Mouse (Mus musculus): ENCODE measurements around the gene Ptger1. TPM values are rescaled to one million over a fixed set of nuclear protein-coding genes. Genes with fewer than 3 reads are reported as not detected.

The Ptger1 gene
- polyA plus RNA-seq, 1 experiment from 2014 or later: 1.2 TPM

GRCm38 (mm10) chr8:83679866-83680265 is 13.4 kb downstream of the Ptger1 start:
- H3K9ac ChIP-seq (ENCODE audit: low read depth, low read length): no peak overlapping the region
- H3K4me3 ChIP-seq (ENCODE audit: low read depth, low read length): no peak overlapping the region
- DNase-seq (ENCODE audit: low spot score) (no peak), ATAC-seq (ENCODE audit: low read depth) (no peak)
- H3K4me1 ChIP-seq (ENCODE audit: control insufficient read depth, insufficient read depth, low read length): peaks cover 18% of the 10 kb centered on the region
- H3K27me3 ChIP-seq (replicated peaks; ENCODE audit: control insufficient read depth, insufficient read depth, low read length): no peaks in the 10 kb centered on the region
- WGBS: 88% methylated on average over 12 of the region's 12 CpGs
- no peak overlapping the region for H3K27ac ChIP-seq (replicated peaks; ENCODE audit: low read depth, low read length)
- no peak overlapping the region for H3K4me2 ChIP-seq (ENCODE audit: low read depth, low read length)
- no peaks in the 10 kb centered on the region for H3K9me3 ChIP-seq (ENCODE audit: control insufficient read depth, low read length)
- H3K36me3 ChIP-seq (ENCODE audit: control insufficient read depth, insufficient read depth, low read length): peaks cover 82% of the 10 kb centered on the region

DNA sequence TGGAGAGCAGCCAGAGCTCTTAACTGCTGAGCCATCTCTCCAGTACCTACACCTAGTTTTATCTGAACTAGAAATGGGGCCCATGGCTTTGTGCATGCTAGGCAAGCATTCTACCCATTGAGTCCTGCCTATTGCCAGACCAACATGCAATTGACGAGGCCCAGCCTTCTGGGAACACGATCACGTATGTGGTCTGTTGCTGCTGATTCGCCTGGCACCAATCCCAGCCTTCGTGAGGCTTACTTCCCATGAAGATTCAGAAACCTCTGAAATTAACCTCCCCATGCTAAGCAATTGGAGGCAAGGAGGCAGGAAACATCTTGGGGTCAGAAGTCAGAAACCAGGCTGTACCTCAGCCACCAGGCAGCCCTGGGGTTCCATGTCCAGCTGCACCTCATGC is 14.1 kb downstream of the Ptger1 start:
- Histone ChIP-seq H3K36me3 (ENCODE audit: control insufficient read depth, insufficient read depth, low read length) (peaks cover 87% of the 10 kb centered on the region), H3K27me3 (replicated peaks; ENCODE audit: control insufficient read depth, insufficient read depth, low read length) (no peaks in the 10 kb centered on the region), H3K4me3 (ENCODE audit: low read depth, low read length) (no peak overlapping the region), H3K4me1 (ENCODE audit: control insufficient read depth, insufficient read depth, low read length) (peaks cover 18% of the 10 kb centered on the region), H3K9me3 (ENCODE audit: control insufficient read depth, low read length) (no peaks in the 10 kb centered on the region), H3K27ac (replicated peaks; ENCODE audit: low read depth, low read length) (peak overlapping the region; percentile 78), H3K9ac (ENCODE audit: low read depth, low read length) (no peak overlapping the region), H3K4me2 (ENCODE audit: low read depth, low read length) (no peak overlapping the region)
- WGBS: 41% methylated on average over 5 of the region's 5 CpGs
- DNase-seq (ENCODE audit: low spot score): peak; percentile 84
- ATAC-seq (ENCODE audit: low read depth): peak; percentile 45; the same call in 1 of the 2 replicates

- H3K27ac ChIP-seq (replicated peaks; ENCODE audit: low read depth, low read length): peak overlapping the region; percentile 78
- H3K4me2 ChIP-seq (ENCODE audit: low read depth, low read length): 0 out of 2 replicates have a peak overlapping the region, but pooled peaks have one; percentile 13
- 15% methylated on average over 6 of the region's 6 CpGs for WGBS
- DNase-seq (ENCODE audit: low spot score) (peak; percentile 54), ATAC-seq (ENCODE audit: low read depth) (peak; percentile 66; the same call in 1 of the 2 replicates)
- no peaks in the 10 kb centered on the region for H3K27me3 ChIP-seq (replicated peaks; ENCODE audit: control insufficient read depth, insufficient read depth, low read length)
- peaks cover 18% of the 10 kb centered on the region for H3K4me1 ChIP-seq (ENCODE audit: control insufficient read depth, insufficient read depth, low read length)
- peaks cover 86% of the 10 kb centered on the region for H3K36me3 ChIP-seq (ENCODE audit: control insufficient read depth, insufficient read depth, low read length)
- H3K4me3 ChIP-seq (ENCODE audit: low read depth, low read length): no peak overlapping the region
- no peaks in the 10 kb centered on the region for H3K9me3 ChIP-seq (ENCODE audit: control insufficient read depth, low read length)
- no peak overlapping the region for H3K9ac ChIP-seq (ENCODE audit: low read depth, low read length)
Observed at GRCm38 (mm10) chr8:83681099-83681498, 14.6 kb downstream of the Ptger1 start.

- H3K27ac ChIP-seq (replicated peaks; ENCODE audit: low read depth, low read length): no peak overlapping the region
- peaks cover 71% of the 10 kb centered on the region for H3K36me3 ChIP-seq (ENCODE audit: control insufficient read depth, insufficient read depth, low read length)
- no peak for ATAC-seq (ENCODE audit: low read depth)
Observed at GRCm38 (mm10) chr8:83684517-83684916, 18.0 kb downstream of the Ptger1 start.

GRCm38 (mm10) chr8:83689264-83689663 is 22.8 kb downstream of the Ptger1 start:
- Histone ChIP-seq H3K27me3 (replicated peaks; ENCODE audit: control insufficient read depth, insufficient read depth, low read length) (no peaks in the 10 kb centered on the region), H3K27ac (replicated peaks; ENCODE audit: low read depth, low read length) (no peak overlapping the region), H3K4me1 (ENCODE audit: control insufficient read depth, insufficient read depth, low read length) (no peaks in the 10 kb centered on the region; the same call in 1 of the 2 replicates), H3K4me2 (ENCODE audit: low read depth, low read length) (no peak overlapping the region), H3K9ac (ENCODE audit: low read depth, low read length) (no peak overlapping the region), H3K4me3 (ENCODE audit: low read depth, low read length) (no peak overlapping the region), H3K36me3 (ENCODE audit: control insufficient read depth, insufficient read depth, low read length) (peaks cover 64% of the 10 kb centered on the region), H3K9me3 (ENCODE audit: control insufficient read depth, low read length) (no peaks in the 10 kb centered on the region)
- ATAC-seq (ENCODE audit: low read depth): no peak
- no peak for DNase-seq (ENCODE audit: low spot score)
- 91% methylated on average over 6 of the region's 6 CpGs for WGBS

More at GRCm38 (mm10) chr8:83684517-83684916, 18.0 kb downstream of the Ptger1 start:
- WGBS: 94% methylated on average over 9 of the region's 9 CpGs
- Histone ChIP-seq H3K9ac (ENCODE audit: low read depth, low read length) (no peak overlapping the region), H3K27me3 (replicated peaks; ENCODE audit: control insufficient read depth, insufficient read depth, low read length) (no peaks in the 10 kb centered on the region), H3K4me2 (ENCODE audit: low read depth, low read length) (no peak overlapping the region), H3K4me3 (ENCODE audit: low read depth, low read length) (no peak overlapping the region), H3K4me1 (ENCODE audit: control insufficient read depth, insufficient read depth, low read length) (peaks cover 18% of the 10 kb centered on the region), H3K9me3 (ENCODE audit: control insufficient read depth, low read length) (no peaks in the 10 kb centered on the region)
- no peak for DNase-seq (ENCODE audit: low spot score)

DNA sequence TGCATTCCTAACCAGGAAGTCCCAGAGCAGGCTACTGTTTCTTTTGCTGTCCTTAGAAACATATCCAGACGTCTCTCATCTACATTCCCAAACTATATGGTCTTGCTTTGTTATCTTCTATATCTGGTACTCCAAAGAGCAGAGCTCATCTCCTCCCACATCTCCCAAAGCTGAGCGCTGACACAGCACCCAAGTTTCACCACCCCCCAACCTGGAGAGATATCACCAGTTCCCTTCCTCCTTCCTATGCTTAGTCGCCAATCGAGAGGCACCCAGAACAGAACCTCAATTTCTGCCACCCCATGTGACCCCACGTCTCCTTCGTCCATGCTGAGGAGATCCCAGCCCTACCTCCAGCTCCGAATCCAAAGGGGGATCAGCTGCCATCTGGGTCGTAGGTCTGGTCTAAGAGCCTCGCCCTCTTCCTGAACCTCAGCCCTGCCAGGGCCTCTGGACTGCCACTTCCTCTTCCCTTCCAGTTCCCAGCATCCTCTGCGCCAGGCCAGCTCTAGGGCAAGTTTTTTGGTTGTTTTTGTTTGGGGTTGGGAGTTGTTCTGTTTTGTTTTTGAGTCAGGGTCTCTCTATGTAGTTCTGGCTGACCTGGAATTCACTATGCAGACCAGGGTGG is 27.2 kb downstream of the Ptger1 start:
- H3K9me3 ChIP-seq (ENCODE audit: control insufficient read depth, low read length): no peaks in the 10 kb centered on the region
- H3K9ac ChIP-seq (ENCODE audit: low read depth, low read length): no peak overlapping the region
- no peak for ATAC-seq (ENCODE audit: low read depth)
- no peak overlapping the region for H3K27ac ChIP-seq (replicated peaks; ENCODE audit: low read depth, low read length)
- H3K4me3 ChIP-seq (ENCODE audit: low read depth, low read length): no peak overlapping the region
- H3K27me3 ChIP-seq (replicated peaks; ENCODE audit: control insufficient read depth, insufficient read depth, low read length): no peaks in the 10 kb centered on the region
- no peak overlapping the region for H3K4me2 ChIP-seq (ENCODE audit: low read depth, low read length)
- peaks cover 15% of the 10 kb centered on the region for H3K4me1 ChIP-seq (ENCODE audit: control insufficient read depth, insufficient read depth, low read length)
- H3K36me3 ChIP-seq (ENCODE audit: control insufficient read depth, insufficient read depth, low read length): peaks cover 33% of the 10 kb centered on the region
- 81% methylated on average over 10 of the region's 10 CpGs for WGBS
- DNase-seq (ENCODE audit: low spot score): no peak

GRCm38 (mm10) chr8:83694369-83695160 is 28.1 kb downstream of the Ptger1 start:
- ATAC-seq (ENCODE audit: low read depth): no peak
- Histone ChIP-seq H3K36me3 (ENCODE audit: control insufficient read depth, insufficient read depth, low read length) (peaks cover 28% of the 10 kb centered on the region), H3K9ac (ENCODE audit: low read depth, low read length) (no peak overlapping the region), H3K4me1 (ENCODE audit: control insufficient read depth, insufficient read depth, low read length) (peaks cover 17% of the 10 kb centered on the region), H3K9me3 (ENCODE audit: control insufficient read depth, low read length) (no peaks in the 10 kb centered on the region), H3K4me2 (ENCODE audit: low read depth, low read length) (no peak overlapping the region), H3K27me3 (replicated peaks; ENCODE audit: control insufficient read depth, insufficient read depth, low read length) (no peaks in the 10 kb centered on the region), H3K27ac (replicated peaks; ENCODE audit: low read depth, low read length) (no peak overlapping the region), H3K4me3 (ENCODE audit: low read depth, low read length) (no peak overlapping the region)
- WGBS: 87% methylated on average over 11 of the region's 11 CpGs
- no peak for DNase-seq (ENCODE audit: low spot score)

DNA sequence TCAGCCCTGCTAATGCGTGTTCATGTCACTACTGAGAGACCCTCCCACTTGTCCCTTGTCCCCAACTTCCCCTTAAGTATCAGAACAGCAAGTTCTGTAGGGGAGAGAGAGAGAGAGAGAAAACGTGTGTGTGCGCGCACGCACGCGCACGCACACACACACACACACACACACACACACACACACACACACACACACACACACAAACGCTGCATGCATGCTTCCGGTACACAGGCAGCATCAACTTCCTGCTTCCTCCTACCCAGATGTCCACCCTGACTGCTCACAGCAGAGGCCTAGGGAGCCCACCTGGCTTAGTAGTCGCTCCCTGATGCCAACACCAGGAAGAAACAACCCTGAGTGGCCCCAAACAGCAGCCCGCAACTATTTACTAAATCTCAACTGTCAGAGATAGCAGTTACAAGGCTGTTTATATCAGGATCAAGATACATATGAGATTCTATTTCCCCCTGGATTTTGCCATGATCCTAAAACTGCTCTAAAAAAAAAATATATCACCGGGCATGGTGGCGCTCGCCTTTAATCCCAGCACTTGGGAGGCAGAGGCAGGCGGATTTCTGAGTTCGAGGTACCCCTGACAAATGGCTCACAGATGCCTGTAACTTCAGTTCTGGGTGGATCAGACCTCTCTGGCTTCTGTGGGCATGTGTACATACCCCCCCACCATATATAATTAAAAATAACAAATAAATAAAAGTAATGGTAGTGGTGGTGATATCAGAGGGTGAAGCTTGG is 29.1 kb downstream of the Ptger1 start:
- peaks cover 22% of the 10 kb centered on the region for H3K36me3 ChIP-seq (ENCODE audit: control insufficient read depth, insufficient read depth, low read length)
- H3K27ac ChIP-seq (replicated peaks; ENCODE audit: low read depth, low read length): no peak overlapping the region
- H3K27me3 ChIP-seq (replicated peaks; ENCODE audit: control insufficient read depth, insufficient read depth, low read length): no peaks in the 10 kb centered on the region
- no peak overlapping the region for H3K9ac ChIP-seq (ENCODE audit: low read depth, low read length)
- H3K4me1 ChIP-seq (ENCODE audit: control insufficient read depth, insufficient read depth, low read length): peaks cover 25% of the 10 kb centered on the region
- ATAC-seq (ENCODE audit: low read depth): no peak
- H3K9me3 ChIP-seq (ENCODE audit: control insufficient read depth, low read length): no peaks in the 10 kb centered on the region
- no peak overlapping the region for H3K4me3 ChIP-seq (ENCODE audit: low read depth, low read length)
- no peak overlapping the region for H3K4me2 ChIP-seq (ENCODE audit: low read depth, low read length)
- WGBS: 83% methylated on average over 17 of the region's 17 CpGs
- no peak for DNase-seq (ENCODE audit: low spot score)

All from embryonic facial prominence, embryonic 14.5 days (tissue).